Mouse (Mus musculus) central nervous system, embryonic 18 days (tissue): ENCODE data around the gene Gm12886. TPM values are rescaled to one million over a fixed set of nuclear protein-coding genes. Genes with fewer than 3 reads are reported as not detected.

Experiments used
- polyA plus RNA-seq: library from polyadenylated mRNA; depleted of rRNA; stranded (reverse); fragments of >200 nt; gene quantifications from 2 replicates; pipeline ENCODE4 v1.2.3, GENCODE M21; 2012; rRNA removed

Gm12886 gene
- polyA plus RNA-seq: not detected in 2 replicates

GRCm38 (mm10) chr4:121422999-121423398 is at the start of gene Gm12886:
Gm12886 (minus strand) TSS chr4:121423099.

Other genes with a start within 250 kb of the Gm12886 start
- gene Rlf, start 208.0 kb downstream of the Gm12886 start, polyA plus RNA-seq: 20.9 and 22.8 TPM in 2 replicates
- not detected in 2 replicates for gene Gm12888, start 98.2 kb downstream of the Gm12886 start, polyA plus RNA-seq
- not detected in 2 replicates for gene Gm12887, start 199.0 kb upstream of the Gm12886 start, polyA plus RNA-seq